Mouse (Mus musculus): ENCODE results near the gene Sv2b. TPM values are rescaled to one million over a fixed set of nuclear protein-coding genes. Genes with fewer than 3 reads are reported as not detected.

Gene Sv2b
- polyA plus RNA-seq, 2 experiments: 0.02 TPM; not detected in 1

- Histone ChIP-seq H3K36me3 (replicated peaks; ENCODE audit: control insufficient read depth, insufficient read depth, low read depth) (no peaks in the 10 kb centered on the region), H3K9me3 (ENCODE audit: control insufficient read depth, low read length) (no peaks in the 10 kb centered on the region), H3K27me3 (ENCODE audit: control insufficient read depth, insufficient read depth, low read length) (no peaks in the 10 kb centered on the region), H3K4me1 (replicated peaks; ENCODE audit: control insufficient read depth in 2 of 2, insufficient read depth in 2 of 2, low read length in 1 of 2) (no peaks in the 10 kb centered on the region), H3K4me3 (ENCODE audit: insufficient read depth in 1 of 2, low read depth in 2 of 2, low read length in 2 of 2) (no peak overlapping the region), H3K4me2 (ENCODE audit: low read depth) (no peak overlapping the region), H3K27ac (no peak overlapping the region), H3K9ac (replicated peaks) (no peak overlapping the region)
- ATAC-seq (ENCODE audit: insufficient read depth): no peak
- 46% methylated on average over 3 of the region's 3 CpGs for WGBS (ENCODE audit: insufficient replicate concordance)
- no peak for DNase-seq (ENCODE audit: low read depth in 3 of 3, low spot score in 3 of 3)
- no peak for TF ChIP-seq CTCF (IDR thresholded peaks at IDR 0.05; ENCODE audit: low read depth)
- no peak for TF ChIP-seq EP300 (IDR thresholded peaks at IDR 0.05; ENCODE audit: low read depth)
Observed at GRCm38 (mm10) chr7:75259945-75260344, 49.1 kb downstream of the Sv2b start.

GRCm38 (mm10) chr7:75253611-75254250 is 55.3 kb downstream of the Sv2b start:
- Histone ChIP-seq H3K9me3 (ENCODE audit: control insufficient read depth, low read length) (no peaks in the 10 kb centered on the region), H3K4me1 (replicated peaks; ENCODE audit: control insufficient read depth in 2 of 2, insufficient read depth in 2 of 2, low read length in 1 of 2) (no peaks in the 10 kb centered on the region), H3K4me2 (ENCODE audit: low read depth) (no peak overlapping the region), H3K9ac (replicated peaks) (no peak overlapping the region), H3K27me3 (ENCODE audit: control insufficient read depth, insufficient read depth, low read length) (no peaks in the 10 kb centered on the region), H3K27ac (no peak overlapping the region), H3K36me3 (replicated peaks; ENCODE audit: control insufficient read depth, insufficient read depth, low read depth) (no peaks in the 10 kb centered on the region), H3K4me3 (ENCODE audit: insufficient read depth in 1 of 2, low read depth in 2 of 2, low read length in 2 of 2) (no peak overlapping the region)
- TF ChIP-seq CTCF (IDR thresholded peaks at IDR 0.05; ENCODE audit: low read depth) (no peak), EP300 (IDR thresholded peaks at IDR 0.05; ENCODE audit: low read depth) (no peak)
- WGBS (ENCODE audit: insufficient replicate concordance): 65% methylated on average over 8 of the region's 8 CpGs
- ATAC-seq (ENCODE audit: insufficient read depth) (no peak), DNase-seq (ENCODE audit: low read depth in 3 of 3, low spot score in 3 of 3) (no peak)

- Histone ChIP-seq H3K9ac (replicated peaks) (no peak overlapping the region), H3K27ac (no peak overlapping the region), H3K4me3 (ENCODE audit: insufficient read depth in 1 of 2, low read depth in 2 of 2, low read length in 2 of 2) (no peak overlapping the region), H3K27me3 (ENCODE audit: control insufficient read depth, insufficient read depth, low read length) (no peaks in the 10 kb centered on the region), H3K36me3 (replicated peaks; ENCODE audit: control insufficient read depth, insufficient read depth, low read depth) (no peaks in the 10 kb centered on the region), H3K4me1 (replicated peaks; ENCODE audit: control insufficient read depth in 2 of 2, insufficient read depth in 2 of 2, low read length in 1 of 2) (no peaks in the 10 kb centered on the region), H3K9me3 (ENCODE audit: control insufficient read depth, low read length) (no peaks in the 10 kb centered on the region), H3K4me2 (ENCODE audit: low read depth) (no peak overlapping the region)
- ATAC-seq (ENCODE audit: insufficient read depth) (no peak), DNase-seq (ENCODE audit: low read depth in 3 of 3, low spot score in 3 of 3) (no peak)
- TF ChIP-seq CTCF (IDR thresholded peaks at IDR 0.05; ENCODE audit: low read depth) (no peak), EP300 (IDR thresholded peaks at IDR 0.05; ENCODE audit: low read depth) (no peak)
- WGBS (ENCODE audit: insufficient replicate concordance): 54% methylated on average over 8 of the region's 8 CpGs
Observed at GRCm38 (mm10) chr7:75240754-75241507, 68.1 kb downstream of the Sv2b start.

- no peak overlapping the region for H3K27ac ChIP-seq
- 34% methylated on average over 1 of the region's 1 CpGs for WGBS (ENCODE audit: insufficient replicate concordance)
- no peaks in the 10 kb centered on the region for H3K4me1 ChIP-seq (replicated peaks; ENCODE audit: control insufficient read depth in 2 of 2, insufficient read depth in 2 of 2, low read length in 1 of 2)
- TF ChIP-seq EP300 (IDR thresholded peaks at IDR 0.05; ENCODE audit: low read depth) (no peak), CTCF (IDR thresholded peaks at IDR 0.05; ENCODE audit: low read depth) (no peak)
- ATAC-seq (ENCODE audit: insufficient read depth) (no peak), DNase-seq (ENCODE audit: low read depth in 3 of 3, low spot score in 3 of 3) (no peak)
- no peaks in the 10 kb centered on the region for H3K36me3 ChIP-seq (replicated peaks; ENCODE audit: control insufficient read depth, insufficient read depth, low read depth)
- H3K4me3 ChIP-seq (ENCODE audit: insufficient read depth in 1 of 2, low read depth in 2 of 2, low read length in 2 of 2): no peak overlapping the region
- no peak overlapping the region for H3K4me2 ChIP-seq (ENCODE audit: low read depth)
- no peaks in the 10 kb centered on the region for H3K9me3 ChIP-seq (ENCODE audit: control insufficient read depth, low read length)
- H3K27me3 ChIP-seq (ENCODE audit: control insufficient read depth, insufficient read depth, low read length): no peaks in the 10 kb centered on the region
- H3K9ac ChIP-seq (replicated peaks): no peak overlapping the region
Observed at GRCm38 (mm10) chr7:75236386-75236785, 72.7 kb downstream of the Sv2b start.

GRCm38 (mm10) chr7:75224206-75224605 is 84.9 kb downstream of the Sv2b start:
- WGBS (ENCODE audit: insufficient replicate concordance): 56% methylated on average over 4 of the region's 4 CpGs
- no peaks in the 10 kb centered on the region for H3K4me1 ChIP-seq (replicated peaks; ENCODE audit: control insufficient read depth in 2 of 2, insufficient read depth in 2 of 2, low read length in 1 of 2)

More at GRCm38 (mm10) chr7:75224206-75224605, 84.9 kb downstream of the Sv2b start:
- H3K4me3 ChIP-seq (ENCODE audit: insufficient read depth in 1 of 2, low read depth in 2 of 2, low read length in 2 of 2): no peak overlapping the region
- DNase-seq (ENCODE audit: low read depth in 3 of 3, low spot score in 3 of 3) (no peak), ATAC-seq (ENCODE audit: insufficient read depth) (no peak)
- no peaks in the 10 kb centered on the region for H3K36me3 ChIP-seq (replicated peaks; ENCODE audit: control insufficient read depth, insufficient read depth, low read depth)
- no peak for TF ChIP-seq CTCF (IDR thresholded peaks at IDR 0.05; ENCODE audit: low read depth)
- no peak for TF ChIP-seq EP300 (IDR thresholded peaks at IDR 0.05; ENCODE audit: low read depth)
- H3K4me2 ChIP-seq (ENCODE audit: low read depth): no peak overlapping the region
- H3K27ac ChIP-seq: no peak overlapping the region
- H3K27me3 ChIP-seq (ENCODE audit: control insufficient read depth, insufficient read depth, low read length): no peaks in the 10 kb centered on the region
- no peaks in the 10 kb centered on the region for H3K9me3 ChIP-seq (ENCODE audit: control insufficient read depth, low read length)
- no peak overlapping the region for H3K9ac ChIP-seq (replicated peaks)

All from liver, embryonic 14.5 days (tissue).